8 mouse cellular contexts compared by ENCODE assay signal in genomic region chr12:111713004-111713651, GRCm38 (mm10). TPM values are rescaled to one million over a fixed set of nuclear protein-coding genes. Genes with fewer than 3 reads are reported as not detected.
A peak's percentile ranks its signal among the peaks of the same experiment; 100 is the strongest.
DNase-seq lines count a peak whose midpoint lies in the region; ATAC-seq and TF ChIP-seq lines count a peak whose summit lies in the region.

TSS of gene Bag5 (minus strand) at chr12:111713257.
TSS of gene Apopt1 (plus strand) at chr12:111713261.

- no peak for TF ChIP-seq RAD21 in MEL (IDR thresholded peaks at IDR 0.05; ENCODE audit: low read depth, low read length)

- H3K4me3 ChIP-seq in MEL (ENCODE audit: control insufficient read depth in 1 of 2, insufficient read depth in 1 of 2, low read depth in 2 of 2, low read length in 2 of 2): peak within 1 kb of the TSS; percentile 87 to 99
- H3K4me3 ChIP-seq in forebrain, embryonic 16.5 days (replicated peaks; ENCODE audit: low read length): peak within 1 kb of the TSS; percentile 69
- peak within 1 kb of the TSS; percentile 98 for H3K4me3 ChIP-seq in lung, embryonic 14.5 days (ENCODE audit: low read depth, low read length)

- peaks cover 39% of the 10 kb centered on the region for H3K79me2 ChIP-seq in MEL (ENCODE audit: control insufficient read depth, insufficient read depth, low read length, poor library complexity)

- peaks cover 0 to 13% of the 10 kb centered on the region in 2 experiments; a peak in 3 of 4 replicates for H3K4me1 ChIP-seq in MEL (ENCODE audit: control insufficient read depth in 1 of 2, insufficient read depth in 2 of 2, low read length in 2 of 2)
- H3K4me1 ChIP-seq in forebrain, embryonic 16.5 days (replicated peaks; ENCODE audit: control insufficient read depth, insufficient read depth, low read length): peaks cover 19% of the 10 kb centered on the region
- H3K4me1 ChIP-seq in lung, embryonic 14.5 days (ENCODE audit: insufficient read depth): no peaks in the 10 kb centered on the region

- peaks cover 5 to 12% of the 10 kb centered on the region in 2 experiments for H3K36me3 ChIP-seq in MEL (ENCODE audit: control insufficient read depth in 1 of 2, insufficient read depth in 2 of 2, low read length in 2 of 2)
- peaks cover 22% of the 10 kb centered on the region for H3K36me3 ChIP-seq in forebrain, embryonic 16.5 days (ENCODE audit: control insufficient read depth, insufficient read depth)
- peaks cover 33% of the 10 kb centered on the region for H3K36me3 ChIP-seq in lung, embryonic 14.5 days (ENCODE audit: insufficient read depth)

- H3K4me2 ChIP-seq in forebrain, embryonic 16.5 days (ENCODE audit: low read length): peak within 1 kb of the TSS; percentile 61
- H3K4me2 ChIP-seq in lung, embryonic 14.5 days: peak within 1 kb of the TSS; percentile 91

- TF ChIP-seq EP300 in MEL (IDR thresholded peaks at IDR 0.05; ENCODE audit: low read depth in 1 of 2, low read length in 2 of 2): no peak

- no peak for TF ChIP-seq CTCF in MEL (IDR thresholded peaks at IDR 0.05 in 2 of 3, conservative IDR thresholded peaks at IDR 0.05 in 1 of 3; ENCODE audit: control insufficient read depth in 1 of 3, insufficient read depth in 1 of 3, low read depth in 2 of 3, low read length in 3 of 3, poor library complexity in 1 of 3, severe bottlenecking in 1 of 3)
- TF ChIP-seq CTCF in lung, embryonic 14.5 days (IDR thresholded peaks at IDR 0.05; ENCODE audit: low read depth): no peak

- intact Hi-C loops in heart, postnatal 25 days (cut with DNase I): no loop called here

- peak; percentile 83 to 97 for TF ChIP-seq POLR2A in MEL (IDR thresholded peaks at IDR 0.05; ENCODE audit: control insufficient read depth in 1 of 2, insufficient read depth in 1 of 2, low read depth in 1 of 2, low read length in 2 of 2, poor library complexity in 1 of 2)

- WGBS in forebrain, embryonic 16.5 days: under 1% methylated on average over 82 of the region's 86 CpGs
- whole genome bisulfite sequencing in lung, embryonic 14.5 days: under 1% methylated on average over 79 of the region's 86 CpGs

- peak; percentile 91 for DNase-seq in MEL (ENCODE audit: low read depth, low spot score)
- DNase-seq in cerebellum, adult 18-20 months: peak; percentile 89 to 95
- peak; percentile 79 for DNase-seq in heart, postnatal 25 days (ENCODE audit: low spot score)
- peak; percentile 89 to 95 for DNase-seq in layer of hippocampus, adult 18-20 months (ENCODE audit: low spot score in 2 of 2)
- DNase-seq in lung, embryonic 14.5 days: peak; percentile 96
- DNase-seq in testis, postnatal 14 days (ENCODE audit: low spot score): peak; percentile 91

- H3K9ac ChIP-seq in MEL (ENCODE audit: control insufficient read depth, low read depth, low read length, poor library complexity, severe bottlenecking): peak within 1 kb of the TSS; percentile 97
- H3K9ac ChIP-seq in forebrain, embryonic 16.5 days (replicated peaks; ENCODE audit: low read depth, low read length): peak within 1 kb of the TSS; percentile 68
- peak within 1 kb of the TSS; percentile 97 for H3K9ac ChIP-seq in lung, embryonic 14.5 days

- ATAC-seq in forebrain, embryonic 16.5 days: peak; percentile 98
- ATAC-seq in lung, embryonic 14.5 days (ENCODE audit: insufficient read depth): peak; percentile 96
- ATAC-seq in neutrophil, adult 5-6 weeks (ENCODE audit: extremely low read depth, insufficient number of reproducible peaks, low FRiP score, poor library complexity, severe bottlenecking): peak; percentile 86

- no peaks in the 10 kb centered on the region for H3K27me3 ChIP-seq in MEL (ENCODE audit: control insufficient read depth in 1 of 2, insufficient read depth in 2 of 2, low read length in 2 of 2)
- no peaks in the 10 kb centered on the region for H3K27me3 ChIP-seq in forebrain, embryonic 16.5 days (replicated peaks; ENCODE audit: control insufficient read depth, insufficient read depth, low read length)
- no peaks in the 10 kb centered on the region for H3K27me3 ChIP-seq in lung, embryonic 14.5 days (ENCODE audit: insufficient read depth, low read length)

- H3K27ac ChIP-seq in MEL (ENCODE audit: control insufficient read depth, low read depth, low read length): peak within 1 kb of the TSS; percentile 63
- peak within 1 kb of the TSS; percentile 77 for H3K27ac ChIP-seq in forebrain, embryonic 16.5 days (ENCODE audit: low read length)
- H3K27ac ChIP-seq in lung, embryonic 14.5 days (ENCODE audit: low read depth): peak within 1 kb of the TSS; percentile 84

- no peaks in the 10 kb centered on the region for H3K9me3 ChIP-seq in MEL (replicated peaks; ENCODE audit: insufficient read depth, low read length)
- H3K9me3 ChIP-seq in forebrain, embryonic 16.5 days (ENCODE audit: control insufficient read depth, low read length): no peaks in the 10 kb centered on the region
- H3K9me3 ChIP-seq in lung, embryonic 14.5 days (ENCODE audit: low read depth, low read length): no peaks in the 10 kb centered on the region

TF ChIP-seq in MEL, 35 proteins besides CTCF, POLR2A, EP300 and RAD21 (continues in another document):
- peak; percentile 58; the same call in 1 of the 2 replicates for TF ChIP-seq ZMIZ1 (IDR thresholded peaks at IDR 0.05; ENCODE audit: low read depth, low read length)
- TF ChIP-seq NRF1 (IDR thresholded peaks at IDR 0.05; ENCODE audit: insufficient read depth, low read depth, low read length, poor library complexity, severe bottlenecking): peak; percentile 55; the same call in 1 of the 2 replicates
- TF ChIP-seq TBP (IDR thresholded peaks at IDR 0.05; ENCODE audit: low read depth, low read length): peak; percentile 37; the same call in 1 of the 2 replicates
- TF ChIP-seq CHD2 (IDR thresholded peaks at IDR 0.05; ENCODE audit: low read length): no peak
- TF ChIP-seq MXI1 (IDR thresholded peaks at IDR 0.05; ENCODE audit: low read depth, low read length): peak; percentile 89
- TF ChIP-seq ZNF384 (IDR thresholded peaks at IDR 0.05; ENCODE audit: low read depth, low read length): no peak
- TF ChIP-seq HCFC1 (IDR thresholded peaks at IDR 0.05; ENCODE audit: low read depth, low read length): peak; percentile 95
- TF ChIP-seq MYC (IDR thresholded peaks at IDR 0.05; ENCODE audit: low read depth, low read length): 0 out of 2 replicates have a peak, but pooled peaks have one; percentile 0
- TF ChIP-seq E2F4 (IDR thresholded peaks at IDR 0.05; ENCODE audit: borderline replicate concordance, low read depth, low read length): no peak
- 0 out of 2 replicates have a peak, but pooled peaks have one; percentile 65 for TF ChIP-seq UBTF (IDR thresholded peaks at IDR 0.05; ENCODE audit: borderline replicate concordance, insufficient read depth, low read depth, low read length)
- TF ChIP-seq ZKSCAN1 (IDR thresholded peaks at IDR 0.05; ENCODE audit: low read depth, low read length): no peak
- peak; percentile 53; the same call in 1 of the 2 replicates for TF ChIP-seq MAZ (IDR thresholded peaks at IDR 0.05; ENCODE audit: low read depth, low read length)
- 0 out of 2 replicates have a peak, but pooled peaks have one; percentile 31 for TF ChIP-seq RCOR1 (IDR thresholded peaks at IDR 0.05; ENCODE audit: low read depth, low read length)
- TF ChIP-seq TCF12 (IDR thresholded peaks at IDR 0.05; ENCODE audit: low read depth, low read length): peak; percentile 98
- TF ChIP-seq CHD1 (IDR thresholded peaks at IDR 0.05; ENCODE audit: low read depth, low read length): no peak
- no peak for TF ChIP-seq MYB (IDR thresholded peaks at IDR 0.05; ENCODE audit: low read depth, low read length)
- no peak; the same call in 1 of the 2 replicates for TF ChIP-seq ZC3H11A (IDR thresholded peaks at IDR 0.05; ENCODE audit: low read depth, low read length)
- 0 out of 2 replicates have a peak, but pooled peaks have one; percentile 14 for TF ChIP-seq MEF2A (IDR thresholded peaks at IDR 0.05; ENCODE audit: extremely low read depth, insufficient replicate concordance, low read depth, low read length, poor library complexity, severe bottlenecking)
- TF ChIP-seq MAX (IDR thresholded peaks at IDR 0.05; ENCODE audit: low read length): peak; percentile 68
- TF ChIP-seq ELF1 (IDR thresholded peaks at IDR 0.05; ENCODE audit: low read depth, low read length): peak; percentile 93
- 0 out of 2 replicates have a peak, but pooled peaks have one; percentile 10 for TF ChIP-seq MAFK (IDR thresholded peaks at IDR 0.05; ENCODE audit: borderline replicate concordance, low read depth, low read length)
- TF ChIP-seq BHLHE40 (IDR thresholded peaks at IDR 0.05; ENCODE audit: borderline replicate concordance, low read depth, low read length): peak; percentile 31; the same call in 1 of the 2 replicates
- TF ChIP-seq GATA1 (IDR thresholded peaks at IDR 0.05; ENCODE audit: low read depth, low read length): no peak
- peak; percentile 23; the same call in 1 of the 2 replicates for TF ChIP-seq USF1 (IDR thresholded peaks at IDR 0.05; ENCODE audit: low read depth, low read length)
- peak; percentile 83 for TF ChIP-seq POLR2AphosphoS2 (IDR thresholded peaks at IDR 0.05; ENCODE audit: low read length)
- TF ChIP-seq KAT2A (conservative IDR thresholded peaks at IDR 0.05; ENCODE audit: low read depth, low read length): peak; percentile 92
- peak; percentile 98 for TF ChIP-seq SIN3A (IDR thresholded peaks at IDR 0.05; ENCODE audit: low read length)
- no peak; the same call in 1 of the 2 replicates for TF ChIP-seq GABPA (IDR thresholded peaks at IDR 0.05; ENCODE audit: low read depth, low read length)

RNA-seq across cellular contexts. Expression of gene Bag5, which starts in this region (rescaled TPM):
- 33.3 and 38.0 TPM in 2 replicates for total RNA-seq in MEL (2012; rRNA removed)
- polyA plus RNA-seq in MEL (2012; ENCODE audit: insufficient read depth in 1 of 2, insufficient read length in 2 of 2, low read depth in 1 of 2, low replicate concordance in 2 of 2, missing spikeins in 1 of 2): 10 to 100 TPM in 1 of 2 experiments, not detected in 1; 24.0 TPM
- polyA plus RNA-seq in forebrain, embryonic 16.5 days (2015; fragmentation: Nextera tagmentation; extraction: Ambion mirVana): 70.8 and 71.5 TPM in 2 replicates
- 10 to 100 TPM; 19.4 to 21.2 TPM for total RNA-seq in heart, postnatal 25 days (2021)
- 10 to 100 TPM; 54.9 to 58.5 TPM for total RNA-seq in layer of hippocampus, adult 18-20 months (2021)
- 51.5 and 53.2 TPM in 2 replicates for polyA plus RNA-seq in lung, embryonic 14.5 days (2014; fragmentation: Nextera tagmentation; extraction: Ambion mirVana)
- 19.8 and 20.5 TPM in 2 replicates for total RNA-seq in neutrophil, adult 5-6 weeks (2017)

RNA-seq across cellular contexts. Expression of gene Apopt1, which starts in this region (rescaled TPM):
- 19.3 and 25.7 TPM in 2 replicates for total RNA-seq in MEL (2012; rRNA removed)
- polyA plus RNA-seq in MEL (2012; ENCODE audit: insufficient read depth in 1 of 2, insufficient read length in 2 of 2, low read depth in 1 of 2, low replicate concordance in 2 of 2, missing spikeins in 1 of 2): 10 to 100 TPM in 1 of 2 experiments, not detected in 1; 46.5 TPM
- 47.2 and 48.3 TPM in 2 replicates for polyA plus RNA-seq in forebrain, embryonic 16.5 days (2015; fragmentation: Nextera tagmentation; extraction: Ambion mirVana)
- total RNA-seq in heart, postnatal 25 days (2021): 10 to 100 TPM; 32.1 to 36.4 TPM
- total RNA-seq in layer of hippocampus, adult 18-20 months (2021): 10 to 100 TPM; 32.9 to 37.4 TPM
- polyA plus RNA-seq in lung, embryonic 14.5 days (2014; fragmentation: Nextera tagmentation; extraction: Ambion mirVana): 53.3 and 57.3 TPM in 2 replicates
- 19.5 and 25.1 TPM in 2 replicates for total RNA-seq in neutrophil, adult 5-6 weeks (2017)

Comparison
In these comparisons a context has a peak if more than half of its experiments do, and no peak if none do; other contexts are left out.
1. Peak in every context shown above with its lines: DNase-seq, ATAC-seq, H3K4me3 ChIP-seq and H3K27ac ChIP-seq.